Mouse (Mus musculus) small intestine, adult 2 months (tissue): ENCODE data around the gene Bicral.

Source experiments
- CTCF ChIP-seq: fragments of 200-500 bp; IDR thresholded peaks from 2 replicates; pipeline ENCODE4 v1.5.1; 2012; ENCODE audit warnings: low read depth, mild to moderate bottlenecking, control low read depth, inconsistent platforms, low read length, moderate library complexity, mixed read lengths; ENCODE audit not compliant: insufficient replicate concordance, insufficient read length; ENCODE audit errors: extremely low read depth
- POLR2A ChIP-seq: fragments of 200-500 bp; IDR thresholded peaks from 2 replicates; pipeline ENCODE4 v1.6.1; 2012; ENCODE audit warnings: low read depth, mild to moderate bottlenecking, control low read depth, inconsistent platforms, low read length, moderate library complexity

DNA sequence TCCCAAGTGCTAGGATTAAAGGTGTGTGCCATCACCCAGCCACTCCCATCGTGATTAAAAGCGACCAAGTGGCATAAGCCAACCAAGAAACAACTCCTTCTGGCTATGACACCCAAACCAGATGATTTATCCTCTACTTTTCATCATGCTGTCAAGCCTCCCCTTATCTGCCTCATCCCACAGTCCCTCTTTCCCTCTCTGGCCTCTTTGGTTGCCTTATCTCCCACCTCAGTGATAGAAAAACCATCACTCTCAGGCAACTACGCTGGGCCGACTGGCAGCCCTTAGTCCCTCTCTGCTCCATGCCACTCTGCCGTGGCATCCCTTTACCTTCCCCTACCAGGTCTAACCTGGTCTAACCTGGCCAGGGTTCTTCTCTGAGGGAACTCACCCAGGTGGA, 71.3 kb downstream of the Bicral start:
- TF ChIP-seq POLR2A, result no peak
- no peak for TF ChIP-seq CTCF
